Mouse (Mus musculus) left cerebral cortex, adult 18-20 months (tissue): ENCODE results near the gene Sox1. TPM values are rescaled to one million over a fixed set of nuclear protein-coding genes. Genes with fewer than 3 reads are reported as not detected.

Source experiments
- DNase-seq, 2 experiments: peaks; one replicate each; pipeline ENCODE4 v3.0.0; 2021 to 2022; ENCODE audit warnings: low spot score in 2 of 2, mixed read lengths in 1 of 2
- total RNA-seq, 2 experiments: library from RNA; stranded (reverse); gene quantifications; 2 replicates each; pipeline ENCODE4 v1.2.3; 2021

The Sox1 gene
- total RNA-seq, 2 experiments from 2014 or later, result 9.4 to 10.6 TPM

- no peak for DNase-seq
Observed at GRCm38 (mm10) chr8:12388390-12389115, 6.5 kb upstream of the Sox1 start.

- no peak for DNase-seq
Observed at GRCm38 (mm10) chr8:12389116-12389471, 6.0 kb upstream of the Sox1 start.

- no peak for DNase-seq
Observed at GRCm38 (mm10) chr8:12389801-12390639, 5.1 kb upstream of the Sox1 start.

GRCm38 (mm10) chr8:12390640-12391365, 4.3 kb upstream of the Sox1 start:
- no peak for DNase-seq

- DNase-seq, result no peak
Observed at GRCm38 (mm10) chr8:12391366-12392250, 3.5 kb upstream of the Sox1 start.

- DNase-seq, result no peak
Observed at GRCm38 (mm10) chr8:12392801-12393200, 2.3 kb upstream of the Sox1 start.

- DNase-seq, result no peak
Observed at GRCm38 (mm10) chr8:12394385-12395000, 602 bp upstream of the Sox1 start.

GRCm38 (mm10) chr8:12396501-12397345, 1.6 kb downstream of the Sox1 start:
- DNase-seq, result no peak

- DNase-seq, result no peak
Observed at GRCm38 (mm10) chr8:12397346-12397925, 2.3 kb downstream of the Sox1 start.

GRCm38 (mm10) chr8:12398011-12398945, 3.2 kb downstream of the Sox1 start:
- no peak for DNase-seq

GRCm38 (mm10) chr8:12399421-12400205, 4.5 kb downstream of the Sox1 start:
- DNase-seq, result no peak

GRCm38 (mm10) chr8:12400611-12401390, 5.7 kb downstream of the Sox1 start:
- no peak for DNase-seq

- DNase-seq, result no peak
Observed at GRCm38 (mm10) chr8:12401391-12402270, 6.5 kb downstream of the Sox1 start.

- no peak for DNase-seq
Observed at GRCm38 (mm10) chr8:12402709-12403108, 7.6 kb downstream of the Sox1 start.

GRCm38 (mm10) chr8:12408020-12408419, 12.9 kb downstream of the Sox1 start:
- DNase-seq, result no peak
